Mouse (Mus musculus): ENCODE results near the gene Ndufb11.
A peak's percentile ranks its signal among the peaks of the same experiment; 100 is the strongest.

Ndufb11 gene

GRCm38 (mm10) chrX:20617176-20617902 lies at the start of gene Ndufb11, which contains the start of gene Rbm10:
TSS of gene Ndufb11 (minus strand) at chrX:20617619.
TSS of gene Rbm10 (plus strand) at chrX:20617503.
- DNase-seq (ENCODE audit: low spot score) = peak; percentile 80

GRCm38 (mm10) chrX:20663444-20663790 lies 46.0 kb upstream of the Ndufb11 start:
- DNase-seq (ENCODE audit: low spot score) = no peak

DNA sequence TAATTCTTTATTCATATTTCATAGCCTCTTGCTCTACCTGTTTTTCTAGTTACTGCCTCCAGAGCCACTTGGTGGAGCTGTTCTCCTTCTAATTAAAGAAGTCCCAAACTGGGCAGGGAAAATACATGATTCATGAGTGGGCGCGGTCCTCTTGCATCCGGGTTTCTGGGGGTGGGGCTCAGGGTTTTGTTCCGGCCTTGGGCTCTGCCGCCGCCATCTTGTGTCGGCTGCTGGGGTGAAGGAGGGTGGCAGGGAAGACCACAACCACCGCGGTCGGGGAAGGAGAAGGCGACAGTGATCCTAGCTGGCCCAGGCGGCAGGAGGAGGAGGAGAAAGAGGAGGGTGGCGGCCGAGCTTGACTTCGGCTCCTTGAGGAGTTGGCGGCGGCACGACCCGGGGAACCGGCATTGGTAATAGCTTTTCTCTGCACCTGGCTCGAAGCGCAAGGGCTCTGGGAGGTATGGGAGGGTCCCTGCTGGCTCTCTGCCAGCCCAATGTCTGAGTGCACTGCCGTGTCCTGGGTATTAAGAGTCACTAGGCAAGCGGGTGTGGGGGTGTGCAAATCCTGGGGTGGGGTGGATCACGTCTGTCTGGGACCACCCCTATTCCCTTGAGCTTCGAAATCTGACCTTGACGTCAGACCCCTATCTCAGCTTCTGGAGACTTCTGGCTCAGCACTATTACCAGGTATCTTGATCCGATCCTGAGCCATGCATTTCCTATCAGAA lies 45.5 kb upstream of the Ndufb11 start:
- peak; percentile 88 for DNase-seq (ENCODE audit: low spot score)

DNA sequence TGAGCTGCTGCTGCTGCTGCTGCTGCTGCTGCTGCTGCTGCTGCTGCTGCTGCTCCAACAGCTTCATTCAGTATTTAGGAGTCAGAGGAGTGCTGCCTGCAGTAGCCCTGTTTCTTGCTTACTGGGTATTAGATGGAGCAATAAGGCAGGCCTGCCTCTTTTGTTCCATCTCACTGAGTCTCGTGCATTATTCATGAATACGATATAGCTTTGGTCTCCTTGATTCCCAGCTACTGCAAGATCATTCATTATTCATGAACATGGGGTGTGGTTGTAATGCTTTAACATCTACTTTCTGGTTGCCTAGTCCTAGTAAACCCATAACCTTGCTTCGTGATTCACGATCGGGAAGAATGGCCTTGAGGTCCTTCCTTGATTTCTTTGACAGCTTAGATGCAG lies 44.9 kb upstream of the Ndufb11 start:
- no peak for DNase-seq (ENCODE audit: low spot score)

DNA sequence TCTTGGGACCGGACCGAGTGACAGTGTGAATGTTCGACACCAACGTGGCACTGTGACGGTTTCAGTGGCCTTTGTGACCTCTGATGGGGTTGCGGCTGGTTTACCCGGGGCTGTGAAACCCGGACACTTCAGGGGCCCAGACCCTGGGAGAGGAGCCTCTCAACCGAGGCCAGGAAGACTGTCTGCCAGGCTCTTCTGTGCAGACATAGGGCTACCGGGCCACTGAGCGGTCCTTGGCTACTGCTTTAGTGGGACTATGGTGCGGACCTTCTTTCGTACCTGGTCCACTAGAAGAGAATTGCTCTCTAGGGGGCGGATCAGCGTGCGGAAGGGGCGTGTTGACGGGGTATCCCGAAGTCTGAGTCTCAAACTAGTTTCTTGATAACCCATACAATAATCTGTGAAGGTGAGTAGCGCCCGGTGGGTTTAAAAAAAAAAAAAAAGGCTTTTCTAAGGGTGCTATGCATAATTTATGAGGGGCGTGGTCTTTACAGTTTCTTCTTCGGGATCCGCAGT lies 41.5 kb upstream of the Ndufb11 start:
- DNase-seq (ENCODE audit: low spot score) = peak; percentile 10

- DNase-seq (ENCODE audit: low spot score) = peak; percentile 85
These were observed 40.7 kb upstream of the Ndufb11 start, which contains the start of gene Uba1 for GRCm38 (mm10) chrX:20658026-20658652. TSS of gene Uba1 (plus strand) at chrX:20658326.

DNA sequence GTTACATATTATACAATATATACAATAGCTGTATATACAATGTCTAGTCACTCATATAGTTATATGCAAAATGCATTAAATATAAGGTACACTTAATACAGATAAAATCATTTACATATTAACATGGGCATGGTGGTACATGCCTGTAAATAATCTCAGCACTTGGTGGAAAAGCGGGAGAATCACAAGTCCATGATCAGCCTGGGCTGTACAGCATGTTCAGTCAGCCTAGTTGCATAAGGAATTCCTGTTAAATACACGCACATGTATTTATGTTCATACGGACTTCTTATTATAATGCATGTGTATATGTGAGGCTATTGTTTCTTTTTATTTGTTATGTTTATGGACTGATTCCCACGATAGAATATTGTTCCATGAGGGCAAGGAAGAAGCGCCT lies 40.2 kb upstream of the Ndufb11 start:
- DNase-seq (ENCODE audit: low spot score) = no peak

DNA sequence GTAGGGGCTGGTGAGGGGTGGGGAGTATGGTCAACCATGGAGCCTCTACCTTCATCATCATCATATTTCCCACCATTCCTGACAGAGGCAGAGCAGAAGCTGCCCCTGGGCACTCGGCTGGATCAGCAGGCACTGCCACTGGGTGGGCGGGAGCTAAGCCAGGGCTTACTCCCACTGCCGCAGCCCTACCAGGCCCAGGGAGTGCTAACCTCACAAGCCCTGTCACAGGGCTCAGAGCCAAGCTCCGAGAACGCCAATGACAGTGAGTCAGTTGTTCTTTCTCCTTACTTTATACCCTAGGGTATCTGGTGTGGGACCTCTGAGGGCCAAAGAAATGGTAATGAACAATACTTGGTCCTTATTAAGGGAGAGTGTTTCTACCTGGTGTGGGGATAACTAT lies 27.4 kb upstream of the Ndufb11 start:
- no peak for DNase-seq (ENCODE audit: low spot score)

- no peak for DNase-seq (ENCODE audit: low spot score)
These were observed 20.7 kb upstream of the Ndufb11 start for GRCm38 (mm10) chrX:20638141-20638540.

GRCm38 (mm10) chrX:20617903-20618399 lies 532 bp upstream of the Ndufb11 start:
- no peak for DNase-seq (ENCODE audit: low spot score)

DNA sequence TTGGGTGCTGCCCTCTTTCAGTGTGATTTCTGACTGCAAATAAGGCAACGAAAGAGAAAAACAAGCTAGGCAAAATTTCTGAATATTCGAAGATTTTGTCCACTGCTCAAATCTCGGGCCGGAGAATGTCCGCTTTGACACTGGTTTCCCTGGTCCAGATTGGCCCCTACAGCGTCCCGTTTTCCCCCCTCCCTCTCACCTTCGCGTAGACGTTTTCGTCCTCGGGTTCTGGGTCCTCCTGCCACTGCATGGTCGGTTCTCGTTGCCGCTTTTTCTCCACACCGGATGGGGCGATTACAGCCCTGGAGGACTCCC lies 601 bp downstream of the Ndufb11 start:
- DNase-seq (ENCODE audit: low spot score) = no peak

- no peak for DNase-seq (ENCODE audit: low spot score)
These were observed 8.9 kb downstream of the Ndufb11 start for GRCm38 (mm10) chrX:20608500-20608899.

GRCm38 (mm10) chrX:20587968-20588367 lies 29.5 kb downstream of the Ndufb11 start:
- DNase-seq (ENCODE audit: low spot score) = no peak

DNA sequence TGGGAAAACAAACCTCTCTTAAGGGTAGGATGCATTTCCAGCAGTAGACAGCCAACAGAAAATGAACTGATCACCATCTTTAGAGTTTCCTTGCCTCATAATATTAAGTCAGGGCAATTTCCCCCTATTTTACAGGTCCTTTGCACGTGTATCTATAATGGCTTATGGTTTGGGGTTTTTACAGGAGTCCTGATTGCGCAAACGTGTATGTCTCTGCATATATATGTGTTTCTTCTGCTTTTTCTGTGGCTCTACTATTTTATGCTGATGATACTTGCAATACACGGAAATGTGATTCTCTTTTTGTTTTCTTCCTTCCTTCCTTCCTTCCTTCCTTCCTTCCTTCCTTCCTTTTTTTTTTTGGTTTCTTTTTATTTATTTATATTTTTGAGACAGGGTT lies 43.5 kb downstream of the Ndufb11 start:
- no peak for DNase-seq (ENCODE audit: low spot score)

GRCm38 (mm10) chrX:20572683-20573082 lies 44.7 kb downstream of the Ndufb11 start:
- DNase-seq (ENCODE audit: low spot score) = no peak

GRCm38 (mm10) chrX:20571024-20571423 lies 46.4 kb downstream of the Ndufb11 start:
- DNase-seq (ENCODE audit: low spot score) = no peak
